In genomic region chr2:120026984-120027949, GRCm38 (mm10) we compare ENCODE assay signal across 8 mouse cellular contexts. TPM values are rescaled to one million over a fixed set of nuclear protein-coding genes. Genes with fewer than 3 reads are reported as not detected.
DNase-seq lines count a peak whose midpoint lies in the region; ATAC-seq lines count a peak whose summit lies in the region.

TSS of gene Jmjd7 (plus strand) at chr2:120027483.
TSS of gene Gm28042 (plus strand) at chr2:120027493.

- peak; percentile 95 for DNase-seq in NIH3T3 (ENCODE audit: low read depth)
- peak; percentile 96 to 97 for DNase-seq in cerebellum, postnatal 10 days
- peak; percentile 72 to 88 for DNase-seq in frontal cortex, postnatal 10 days (ENCODE audit: low spot score in 2 of 2)
- DNase-seq in layer of hippocampus, postnatal 36 days, result peak; percentile 88
- peak; percentile 95 for DNase-seq in lung, postnatal 36 days
- peak; percentile 92 for DNase-seq in retina, postnatal 1 day
- peak; percentile 89 to 92 for DNase-seq in urinary bladder, adult 18-20 months (ENCODE audit: low spot score in 2 of 2)

- peak within 1 kb of the TSS; percentile 77 for H3K4me3 ChIP-seq in hindbrain, embryonic 13.5 days

- H3K4me1 ChIP-seq in hindbrain, embryonic 13.5 days (replicated peaks), result peaks cover 18% of the 10 kb centered on the region

- peak within 1 kb of the TSS; percentile 86 for H3K9ac ChIP-seq in hindbrain, embryonic 13.5 days

- 6% methylated on average over 50 of the region's 50 CpGs for WGBS in hindbrain, embryonic 13.5 days

- peak within 1 kb of the TSS; percentile 92 for H3K27ac ChIP-seq in hindbrain, embryonic 13.5 days

- H3K36me3 ChIP-seq in hindbrain, embryonic 13.5 days, result peaks cover 65% of the 10 kb centered on the region

- peak; percentile 89 for ATAC-seq in hindbrain, embryonic 13.5 days (ENCODE audit: low FRiP score)

- H3K4me2 ChIP-seq in hindbrain, embryonic 13.5 days, result peak within 1 kb of the TSS; percentile 85

- no peaks in the 10 kb centered on the region for H3K27me3 ChIP-seq in hindbrain, embryonic 13.5 days

- H3K9me3 ChIP-seq in hindbrain, embryonic 13.5 days, result no peaks in the 10 kb centered on the region

RNA-seq across cellular contexts. Expression of gene Jmjd7, which starts in this region (rescaled TPM):
- polyA plus RNA-seq in hindbrain, embryonic 13.5 days (2015; fragmentation: Nextera tagmentation; extraction: Ambion mirVana), result 23.5 and 25.9 TPM in 2 replicates
- total RNA-seq in layer of hippocampus, postnatal 36 days (2021), result 1 to 10 TPM; 4.6 to 6.1 TPM

RNA-seq across cellular contexts. Expression of gene Gm28042, which starts in this region (rescaled TPM):
- 5.2 and 5.6 TPM in 2 replicates for polyA plus RNA-seq in hindbrain, embryonic 13.5 days (2015; fragmentation: Nextera tagmentation; extraction: Ambion mirVana)
- 1 to 10 TPM; 2.0 to 2.8 TPM for total RNA-seq in layer of hippocampus, postnatal 36 days (2021)

Comparison
In these comparisons a context has a peak if more than half of its experiments do, and no peak if none do; other contexts are left out.
1. Peak in every context shown above with its lines: DNase-seq, ATAC-seq, H3K4me3 ChIP-seq and H3K27ac ChIP-seq.